Mouse (Mus musculus) frontal cortex, postnatal 25 days (tissue): ENCODE measurements around the gene Mthfr.
A peak's percentile ranks its signal among the peaks of the same experiment; 100 is the strongest.

Experiments used
- DNase-seq, 2 experiments: peaks; one replicate each; pipeline ENCODE4 v3.0.0; 2022; ENCODE audit warnings: low spot score in 2 of 2

The Mthfr gene

GRCm38 (mm10) chr4:148089166-148089565 lies 50.3 kb downstream of the Mthfr start:
- DNase-seq: no peak

- no peak for DNase-seq
These were observed 52.3 kb downstream of the Mthfr start for GRCm38 (mm10) chr4:148091181-148091580.

GRCm38 (mm10) chr4:148092551-148093271 lies 53.8 kb downstream of the Mthfr start:
- no peak for DNase-seq

- no peak for DNase-seq
These were observed 55.3 kb downstream of the Mthfr start for GRCm38 (mm10) chr4:148094161-148094560.

- no peak for DNase-seq
These were observed 56.2 kb downstream of the Mthfr start for GRCm38 (mm10) chr4:148095081-148095480.

- DNase-seq: no peak
These were observed 59.1 kb downstream of the Mthfr start for GRCm38 (mm10) chr4:148097936-148098335.

GRCm38 (mm10) chr4:148098666-148099065 lies 59.8 kb downstream of the Mthfr start:
- no peak for DNase-seq

- DNase-seq: peak; percentile 56 to 70
These were observed 63.1 kb downstream of the Mthfr start for GRCm38 (mm10) chr4:148101801-148102527.

- no peak for DNase-seq
These were observed 65.3 kb downstream of the Mthfr start for GRCm38 (mm10) chr4:148104146-148104545.

GRCm38 (mm10) chr4:148107621-148108291 lies 68.9 kb downstream of the Mthfr start:
- DNase-seq: no peak

GRCm38 (mm10) chr4:148108565-148109100 lies 69.8 kb downstream of the Mthfr start:
- no peak for DNase-seq
